Mouse (Mus musculus) ES-E14 (cell line): ENCODE measurements at regions not wholly inside any gene's neighbourhood (a gene's known extent, or its start where the extent isn't known, plus 50 kb on each side); places are given as distances from the start of the nearest gene placed in this dataset.

Experiments
- DNase-seq: peaks from one replicate; pipeline ENCODE4 v3.0.0-alpha.2; 2013; ENCODE audit warnings: low read depth, low spot score
- H3K27ac ChIP-seq: 2 replicates; pipeline ENCODE4 v1.5.1; 2012; ENCODE audit warnings: low read depth, mild to moderate bottlenecking, low read length, moderate library complexity, mixed read lengths; ENCODE audit not compliant: poor library complexity, insufficient read depth, severe bottlenecking
- H3K36me3 ChIP-seq: 2 replicates; pipeline ENCODE4 v1.6.1; 2012; ENCODE audit warnings: mild to moderate bottlenecking, low read length, moderate library complexity, mixed read lengths; ENCODE audit not compliant: control insufficient read depth, poor library complexity, insufficient read depth, severe bottlenecking
- H3K4me1 ChIP-seq, 2 experiments: fragments of 150-350 bp in 1 of 2; sonication (generic) in 1 of 2; 2 replicates each; pipeline ENCODE4 v1.6.1; 2012; ENCODE audit warnings: low read length in 2 of 2, mild to moderate bottlenecking in 1 of 2, mixed read lengths in 1 of 2; ENCODE audit not compliant: control insufficient read depth in 2 of 2, insufficient read depth in 2 of 2, poor library complexity in 1 of 2
- H3K4me3 ChIP-seq, 2 experiments: fragments of 150-350 bp in 1 of 2; sonication (generic) in 1 of 2; 2 replicates each; pipeline ENCODE4 v1.5.1; 2012; ENCODE audit warnings: low read length in 2 of 2, low read depth in 1 of 2, mild to moderate bottlenecking in 1 of 2, mixed read lengths in 1 of 2; ENCODE audit not compliant: insufficient read depth in 1 of 2, poor library complexity in 1 of 2, severe bottlenecking in 1 of 2
- H3K9ac ChIP-seq: 2 replicates; pipeline ENCODE4 v1.6.1; 2012; ENCODE audit warnings: low read depth, mild to moderate bottlenecking, low read length, mixed read lengths; ENCODE audit not compliant: poor library complexity, insufficient read depth, severe bottlenecking
- H3K9me3 ChIP-seq: fragments of 150-350 bp; sonication (generic); 2 replicates; pipeline ENCODE4 v1.6.1; 2012; ENCODE audit warnings: low read depth, mild to moderate bottlenecking, low read length; ENCODE audit not compliant: control insufficient read depth, insufficient read depth
- CHD2 ChIP-seq: IDR thresholded peaks from 2 replicates; pipeline ENCODE4 v1.6.1; 2014; ENCODE audit warnings: mild to moderate bottlenecking, low read depth, low read length, inconsistent platforms
- HCFC1 ChIP-seq: IDR thresholded peaks from 2 replicates; pipeline ENCODE4 v1.6.1; 2012; ENCODE audit warnings: low read length, inconsistent platforms, borderline replicate concordance; ENCODE audit not compliant: insufficient read depth
- MAFK ChIP-seq: IDR thresholded peaks from 2 replicates; pipeline ENCODE4 v1.6.1; 2014; ENCODE audit warnings: mild to moderate bottlenecking, low read depth, low read length, inconsistent platforms; ENCODE audit not compliant: insufficient read depth
- ZC3H11A ChIP-seq: IDR thresholded peaks from 2 replicates; pipeline ENCODE4 v1.6.1; 2012; ENCODE audit warnings: low read depth, mild to moderate bottlenecking, inconsistent platforms, low read length, borderline replicate concordance
- ZNF384 ChIP-seq: IDR thresholded peaks from 2 replicates; pipeline ENCODE4 v1.6.1; 2012; ENCODE audit warnings: low read depth, low read length, inconsistent platforms
- in situ Hi-C, 2 experiments: fragments of 600-800 bp; cut with MboI; formaldehyde crosslinking; loops; one replicate each; pipeline ENCODE4 v1.15.1; 2025; ENCODE audit warnings: low sequenced_read_pairs in 2 of 2, inconsistent platforms in 1 of 2; ENCODE audit not compliant: unreplicated experiment in 2 of 2

- Histone ChIP-seq H3K36me3 (no peaks in the 10 kb centered on the region), H3K9ac (no peak overlapping the region), H3K27ac (no peak overlapping the region), H3K9me3 (no peaks in the 10 kb centered on the region), H3K4me1 (peaks cover 0 to 3% of the 10 kb centered on the region in 2 experiments; a peak in 1 of 4 replicates), H3K4me3 (no peak overlapping the region)
- DNase-seq = no peak
- TF ChIP-seq ZC3H11A (no peak), HCFC1 (no peak), ZNF384 (no peak), CHD2 (no peak), MAFK (no peak)
- in situ Hi-C loops = no loop called here
Measured at GRCm38 (mm10) chr8:26356801-26357200, 237.5 kb downstream of the Gm45692 start.

- no peak overlapping the region for H3K27ac ChIP-seq
- H3K4me3 ChIP-seq = no peak overlapping the region
- TF ChIP-seq HCFC1 = no peak
- TF ChIP-seq ZNF384 = no peak
- TF ChIP-seq ZC3H11A = no peak
- TF ChIP-seq MAFK = no peak
- TF ChIP-seq CHD2 = no peak
- no peak for DNase-seq
- H3K36me3 ChIP-seq = no peaks in the 10 kb centered on the region
- in situ Hi-C loops = no loop called here
- H3K9ac ChIP-seq = no peak overlapping the region
- no peaks in the 10 kb centered on the region for H3K4me1 ChIP-seq
- no peaks in the 10 kb centered on the region for H3K9me3 ChIP-seq
Measured at GRCm38 (mm10) chr8:26358711-26359136, 239.4 kb downstream of the Gm45692 start.

- H3K4me1 ChIP-seq = no peaks in the 10 kb centered on the region
- no peak overlapping the region for H3K9ac ChIP-seq
- no peak overlapping the region for H3K4me3 ChIP-seq
- DNase-seq = peak; percentile 16
- no peaks in the 10 kb centered on the region for H3K9me3 ChIP-seq
- no peaks in the 10 kb centered on the region for H3K36me3 ChIP-seq
- in situ Hi-C loops = no loop called here
- no peak overlapping the region for H3K27ac ChIP-seq
- no peak for TF ChIP-seq ZNF384
- no peak for TF ChIP-seq HCFC1
- no peak for TF ChIP-seq ZC3H11A
- TF ChIP-seq MAFK = no peak
- TF ChIP-seq CHD2 = no peak
Measured at GRCm38 (mm10) chr8:26362366-26362765, 243.0 kb downstream of the Gm45692 start.

GRCm38 (mm10) chr8:26363616-26364015 is 244.3 kb downstream of the Gm45692 start:
- H3K27ac ChIP-seq = no peak overlapping the region
- H3K36me3 ChIP-seq = no peaks in the 10 kb centered on the region
- H3K4me3 ChIP-seq = no peak overlapping the region
- H3K4me1 ChIP-seq = no peaks in the 10 kb centered on the region
- DNase-seq = no peak
- in situ Hi-C loops = no loop called here
- TF ChIP-seq ZC3H11A (no peak), HCFC1 (no peak), CHD2 (no peak), MAFK (no peak), ZNF384 (no peak)
- H3K9me3 ChIP-seq = no peaks in the 10 kb centered on the region
- H3K9ac ChIP-seq = no peak overlapping the region

- no peak overlapping the region for H3K4me3 ChIP-seq
- no peaks in the 10 kb centered on the region for H3K4me1 ChIP-seq
- TF ChIP-seq MAFK (no peak), ZC3H11A (no peak), HCFC1 (no peak), ZNF384 (no peak), CHD2 (no peak)
- H3K9me3 ChIP-seq = no peaks in the 10 kb centered on the region
- no peak overlapping the region for H3K27ac ChIP-seq
- no peak for DNase-seq
- in situ Hi-C loops = no loop called here
- H3K9ac ChIP-seq = no peak overlapping the region
- no peaks in the 10 kb centered on the region for H3K36me3 ChIP-seq
Measured at GRCm38 (mm10) chr8:26364637-26365036, 245.3 kb downstream of the Gm45692 start.
